In genomic region chr19:6363091-6363410, GRCm38 (mm10) we compare ENCODE assay signal across 8 mouse cellular contexts. TPM values are rescaled to one million over a fixed set of nuclear protein-coding genes. Genes with fewer than 3 reads are reported as not detected.
DNase-seq lines count a peak whose midpoint lies in the region; ATAC-seq and TF ChIP-seq lines count a peak whose summit lies in the region.

No protein-coding gene starts in this region.

- TF ChIP-seq CTCF in hindbrain, postnatal 0 days (IDR thresholded peaks at IDR 0.05; ENCODE audit: low read depth) = no peak
- no peak for TF ChIP-seq CTCF in midbrain, postnatal 0 days (IDR thresholded peaks at IDR 0.05)

- H3K36me3 ChIP-seq in kidney, embryonic 15.5 days = peaks cover 36% of the 10 kb centered on the region
- peaks cover 25% of the 10 kb centered on the region for H3K36me3 ChIP-seq in hindbrain, postnatal 0 days (ENCODE audit: insufficient read depth, low read length)
- H3K36me3 ChIP-seq in midbrain, postnatal 0 days (ENCODE audit: insufficient read depth, low read length) = peaks cover 22% of the 10 kb centered on the region; the same call in 1 of the 2 replicates

- H3K9ac ChIP-seq in kidney, embryonic 15.5 days = peak overlapping the region; percentile 41
- peak overlapping the region; percentile 35 for H3K9ac ChIP-seq in hindbrain, postnatal 0 days (replicated peaks; ENCODE audit: low read length)
- no peak overlapping the region for H3K9ac ChIP-seq in midbrain, postnatal 0 days (replicated peaks; ENCODE audit: low read length, poor library complexity, severe bottlenecking)

- H3K27me3 ChIP-seq in kidney, embryonic 15.5 days = no peaks in the 10 kb centered on the region
- no peaks in the 10 kb centered on the region for H3K27me3 ChIP-seq in hindbrain, postnatal 0 days (ENCODE audit: insufficient read depth, low read length)
- H3K27me3 ChIP-seq in midbrain, postnatal 0 days (ENCODE audit: insufficient read depth, low read length) = no peaks in the 10 kb centered on the region

- peaks cover 31% of the 10 kb centered on the region for H3K4me1 ChIP-seq in kidney, embryonic 15.5 days
- 0 out of 2 replicates have a peak, but pooled peaks cover 2% of the 10 kb centered on the region for H3K4me1 ChIP-seq in brown adipose tissue, adult 24 weeks (ENCODE audit: control insufficient read depth, insufficient read depth, insufficient read length, low read length)
- H3K4me1 ChIP-seq in hindbrain, postnatal 0 days (ENCODE audit: insufficient read depth, low read length) = peaks cover 11% of the 10 kb centered on the region
- H3K4me1 ChIP-seq in midbrain, postnatal 0 days (ENCODE audit: insufficient read depth, low read length) = peaks cover 5% of the 10 kb centered on the region

- H3K27ac ChIP-seq in kidney, embryonic 15.5 days = peak overlapping the region; percentile 98
- peak overlapping the region; percentile 84 for H3K27ac ChIP-seq in brown adipose tissue, adult 24 weeks (replicated peaks; ENCODE audit: low read depth, low read length)
- H3K27ac ChIP-seq in hindbrain, postnatal 0 days = peak overlapping the region; percentile 100
- H3K27ac ChIP-seq in midbrain, postnatal 0 days (ENCODE audit: low read depth, low read length) = peak overlapping the region; percentile 100

- 1% methylated on average over 11 of the region's 11 CpGs for WGBS in kidney, embryonic 15.5 days
- 1% methylated on average over 11 of the region's 11 CpGs for WGBS in hindbrain, postnatal 0 days
- WGBS in midbrain, postnatal 0 days = 0% methylated on average over 11 of the region's 11 CpGs

- peak overlapping the region; percentile 80 for H3K4me2 ChIP-seq in kidney, embryonic 15.5 days
- peak overlapping the region; percentile 63 for H3K4me2 ChIP-seq in hindbrain, postnatal 0 days (ENCODE audit: low read depth, low read length)
- H3K4me2 ChIP-seq in midbrain, postnatal 0 days (ENCODE audit: low read depth, low read length, poor library complexity, severe bottlenecking) = peak overlapping the region; percentile 54

- H3K9me3 ChIP-seq in kidney, embryonic 15.5 days (replicated peaks) = no peaks in the 10 kb centered on the region
- no peaks in the 10 kb centered on the region for H3K9me3 ChIP-seq in hindbrain, postnatal 0 days (ENCODE audit: low read length)
- no peaks in the 10 kb centered on the region for H3K9me3 ChIP-seq in midbrain, postnatal 0 days (ENCODE audit: low read length)

- peak overlapping the region; percentile 96 for H3K4me3 ChIP-seq in kidney, embryonic 15.5 days (replicated peaks)
- H3K4me3 ChIP-seq in brown adipose tissue, adult 24 weeks (ENCODE audit: insufficient read depth, low read depth, low read length) = peak overlapping the region; percentile 57
- H3K4me3 ChIP-seq in hindbrain, postnatal 0 days (ENCODE audit: low read length) = peak overlapping the region; percentile 100
- peak overlapping the region; percentile 100 for H3K4me3 ChIP-seq in midbrain, postnatal 0 days (ENCODE audit: low read depth, low read length)

- ATAC-seq in kidney, embryonic 15.5 days (replicated peaks; ENCODE audit: low FRiP score) = no peak
- ATAC-seq in hindbrain, postnatal 0 days = no peak
- ATAC-seq in midbrain, postnatal 0 days (ENCODE audit: low FRiP score) = no peak

- DNase-seq in kidney, postnatal 10 days = no peak
- DNase-seq in hindbrain, postnatal 0 days (ENCODE audit: low spot score) = no peak
- DNase-seq in midbrain, postnatal 0 days (ENCODE audit: low spot score) = no peak
- DNase-seq in layer of hippocampus, postnatal 14 days (ENCODE audit: low spot score in 2 of 2) = no peak
- no peak for DNase-seq in adrenal gland, postnatal 4 days (ENCODE audit: low spot score in 2 of 2)
- no peak for DNase-seq in adrenal gland, adult 8-10 months

RNA-seq across cellular contexts. Expression of gene Sf1, which starts 0.4 kb away (rescaled TPM):
- polyA plus RNA-seq in kidney, embryonic 15.5 days (2015; fragmentation: Nextera tagmentation; extraction: Ambion mirVana) = 155 and 165 TPM in 2 replicates
- 47.9 and 56.8 TPM in 2 replicates for polyA plus RNA-seq in brown adipose tissue, adult 24 weeks (2012; ENCODE audit: insufficient read depth, insufficient read length, missing spikeins)
- total RNA-seq in hindbrain, postnatal 0 days (2014; rRNA removed) = 89.0 and 89.4 TPM in 2 replicates
- polyA plus RNA-seq in hindbrain, postnatal 0 days (2015; fragmentation: Nextera tagmentation; extraction: Ambion mirVana) = 80.2 and 84.9 TPM in 2 replicates
- total RNA-seq in midbrain, postnatal 0 days (2014; rRNA removed) = 70.5 and 92.2 TPM in 2 replicates
- 90.2 and 95.5 TPM in 2 replicates for polyA plus RNA-seq in midbrain, postnatal 0 days (2015; fragmentation: Nextera tagmentation; extraction: Ambion mirVana)
- total RNA-seq in layer of hippocampus, postnatal 14 days (2021) = 100 to 1,000 TPM; 182 to 189 TPM
- 100 to 1,000 TPM; 270 to 308 TPM for total RNA-seq in adrenal gland, postnatal 4 days (2021)
- 100 to 1,000 TPM; 193 to 274 (median 215) TPM for total RNA-seq in adrenal gland, adult 8-10 months (2022)

RNA-seq across cellular contexts. Expression of gene Pygm, which starts 21.1 kb away (rescaled TPM):
- 28.2 and 30.4 TPM in 2 replicates for polyA plus RNA-seq in kidney, embryonic 15.5 days (2015; fragmentation: Nextera tagmentation; extraction: Ambion mirVana)
- 28.7 and 48.3 TPM in 2 replicates for polyA plus RNA-seq in brown adipose tissue, adult 24 weeks (2012; ENCODE audit: insufficient read depth, insufficient read length, missing spikeins)
- total RNA-seq in hindbrain, postnatal 0 days (2014; rRNA removed) = 11.9 and 18.3 TPM in 2 replicates
- 10.4 and 12.6 TPM in 2 replicates for polyA plus RNA-seq in hindbrain, postnatal 0 days (2015; fragmentation: Nextera tagmentation; extraction: Ambion mirVana)
- total RNA-seq in midbrain, postnatal 0 days (2014; rRNA removed) = 16.4 and 25.8 TPM in 2 replicates
- 11.7 and 13.2 TPM in 2 replicates for polyA plus RNA-seq in midbrain, postnatal 0 days (2015; fragmentation: Nextera tagmentation; extraction: Ambion mirVana)
- 10 to 100 TPM; 28.0 to 37.5 TPM for total RNA-seq in layer of hippocampus, postnatal 14 days (2021)
- 100 to 1,000 TPM in 1 of 2 experiments, 10 to 100 TPM in 1; 81.8 to 113 TPM for total RNA-seq in adrenal gland, postnatal 4 days (2021)
- total RNA-seq in adrenal gland, adult 8-10 months (2022) = 100 to 1,000 TPM in 2 of 4 experiments, 10 to 100 TPM in 2; 47.6 to 119 (median 92.8) TPM

RNA-seq across cellular contexts. Expression of gene Map4k2, which starts 22.1 kb away (rescaled TPM):
- polyA plus RNA-seq in kidney, embryonic 15.5 days (2015; fragmentation: Nextera tagmentation; extraction: Ambion mirVana) = 18.7 and 21.9 TPM in 2 replicates
- polyA plus RNA-seq in brown adipose tissue, adult 24 weeks (2012; ENCODE audit: insufficient read depth, insufficient read length, missing spikeins) = 7.9 and 14.0 TPM in 2 replicates
- total RNA-seq in hindbrain, postnatal 0 days (2014; rRNA removed) = 102 TPM in 2 replicates
- polyA plus RNA-seq in hindbrain, postnatal 0 days (2015; fragmentation: Nextera tagmentation; extraction: Ambion mirVana) = 18.6 and 21.4 TPM in 2 replicates
- total RNA-seq in midbrain, postnatal 0 days (2014; rRNA removed) = 70.6 and 86.8 TPM in 2 replicates
- 18.1 TPM in 2 replicates for polyA plus RNA-seq in midbrain, postnatal 0 days (2015; fragmentation: Nextera tagmentation; extraction: Ambion mirVana)
- 10 to 100 TPM; 82.6 to 85.8 TPM for total RNA-seq in layer of hippocampus, postnatal 14 days (2021)
- 10 to 100 TPM; 61.1 to 62.0 TPM for total RNA-seq in adrenal gland, postnatal 4 days (2021)
- total RNA-seq in adrenal gland, adult 8-10 months (2022) = 10 to 100 TPM; 40.6 to 81.6 (median 61.5) TPM

RNA-seq across cellular contexts. Expression of gene Men1, which starts 28.3 kb away (rescaled TPM):
- 82.1 and 91.8 TPM in 2 replicates for polyA plus RNA-seq in kidney, embryonic 15.5 days (2015; fragmentation: Nextera tagmentation; extraction: Ambion mirVana)
- polyA plus RNA-seq in brown adipose tissue, adult 24 weeks (2012; ENCODE audit: insufficient read depth, insufficient read length, missing spikeins) = 13.9 and 22.2 TPM in 2 replicates
- total RNA-seq in hindbrain, postnatal 0 days (2014; rRNA removed) = 69.6 and 93.4 TPM in 2 replicates
- polyA plus RNA-seq in hindbrain, postnatal 0 days (2015; fragmentation: Nextera tagmentation; extraction: Ambion mirVana) = 57.8 and 59.5 TPM in 2 replicates
- total RNA-seq in midbrain, postnatal 0 days (2014; rRNA removed) = 59.6 and 85.6 TPM in 2 replicates
- polyA plus RNA-seq in midbrain, postnatal 0 days (2015; fragmentation: Nextera tagmentation; extraction: Ambion mirVana) = 56.8 and 60.6 TPM in 2 replicates
- 10 to 100 TPM; 66.4 to 68.2 TPM for total RNA-seq in layer of hippocampus, postnatal 14 days (2021)
- total RNA-seq in adrenal gland, postnatal 4 days (2021) = 10 to 100 TPM; 44.3 to 47.5 TPM
- total RNA-seq in adrenal gland, adult 8-10 months (2022) = 10 to 100 TPM; 53.4 to 67.8 (median 64.5) TPM

RNA-seq across cellular contexts. Expression of gene Rasgrp2, which starts 36.1 kb away (rescaled TPM):
- 89.5 and 97.6 TPM in 2 replicates for polyA plus RNA-seq in kidney, embryonic 15.5 days (2015; fragmentation: Nextera tagmentation; extraction: Ambion mirVana)
- 38.9 and 50.2 TPM in 2 replicates for polyA plus RNA-seq in brown adipose tissue, adult 24 weeks (2012; ENCODE audit: insufficient read depth, insufficient read length, missing spikeins)
- total RNA-seq in hindbrain, postnatal 0 days (2014; rRNA removed) = 250 and 283 TPM in 2 replicates
- 230 and 252 TPM in 2 replicates for polyA plus RNA-seq in hindbrain, postnatal 0 days (2015; fragmentation: Nextera tagmentation; extraction: Ambion mirVana)
- 250 and 291 TPM in 2 replicates for total RNA-seq in midbrain, postnatal 0 days (2014; rRNA removed)
- polyA plus RNA-seq in midbrain, postnatal 0 days (2015; fragmentation: Nextera tagmentation; extraction: Ambion mirVana) = 232 and 264 TPM in 2 replicates
- 10 to 100 TPM; 40.2 to 44.9 TPM for total RNA-seq in layer of hippocampus, postnatal 14 days (2021)
- total RNA-seq in adrenal gland, postnatal 4 days (2021) = 10 to 100 TPM; 48.5 to 55.9 TPM
- total RNA-seq in adrenal gland, adult 8-10 months (2022) = 10 to 100 TPM; 31.5 to 52.2 (median 34.5) TPM
